Mouse (Mus musculus) embryonic facial prominence, embryonic 15.5 days (tissue): ENCODE measurements at regions not wholly inside any gene's neighbourhood (a gene's known extent, or its start where the extent isn't known, plus 50 kb on each side); places are given as distances from the start of the nearest gene placed in this dataset.

Experiments
- ATAC-seq: fragments of 200-750 bp; cut with Nextera tagmentation; 2 replicates; pipeline ENCODE4 v1.8.0; 2017; ENCODE audit warnings: low read depth, moderate TSS enrichment; ENCODE audit not compliant: insufficient number of reproducible peaks, low FRiP score, low TSS enrichment
- H3K27ac ChIP-seq: fragments of 300-500 bp; sonication (generic); replicated peaks from 2 replicates; pipeline ENCODE4 v1.5.1; 2015; ENCODE audit warnings: mild to moderate bottlenecking, inconsistent platforms
- H3K27me3 ChIP-seq: fragments of 300-500 bp; sonication (generic); 2 replicates; pipeline ENCODE4 v1.6.1; 2015; ENCODE audit warnings: inconsistent platforms
- H3K36me3 ChIP-seq: fragments of 300-500 bp; sonication (generic); 2 replicates; pipeline ENCODE4 v1.6.1; 2015; ENCODE audit warnings: mild to moderate bottlenecking, inconsistent platforms
- H3K4me1 ChIP-seq: fragments of 300-500 bp; sonication (generic); 2 replicates; pipeline ENCODE4 v1.6.1; 2015; ENCODE audit warnings: inconsistent platforms
- H3K4me2 ChIP-seq: fragments of 300-500 bp; sonication (generic); replicated peaks from 2 replicates; pipeline ENCODE4 v1.6.1; 2015; ENCODE audit warnings: mild to moderate bottlenecking, inconsistent platforms
- H3K4me3 ChIP-seq: fragments of 300-500 bp; sonication (generic); replicated peaks from 2 replicates; pipeline ENCODE4 v1.5.1; 2015; ENCODE audit warnings: mild to moderate bottlenecking, inconsistent platforms
- H3K9ac ChIP-seq: fragments of 300-500 bp; sonication (generic); 2 replicates; pipeline ENCODE4 v1.6.1; 2015; ENCODE audit warnings: inconsistent platforms
- H3K9me3 ChIP-seq: fragments of 300-500 bp; sonication (generic); replicated peaks from 2 replicates; pipeline ENCODE4 v1.6.1; 2016; ENCODE audit warnings: inconsistent platforms
- WGBS: fragments of 180-500 bp; shearing (Covaris S2); methylation state at CpG from one replicate; pipeline ENCODE4 v1.1.7; 2015; 5-methylcytosine and 5-hydroxymethylcytosine counted together

DNA sequence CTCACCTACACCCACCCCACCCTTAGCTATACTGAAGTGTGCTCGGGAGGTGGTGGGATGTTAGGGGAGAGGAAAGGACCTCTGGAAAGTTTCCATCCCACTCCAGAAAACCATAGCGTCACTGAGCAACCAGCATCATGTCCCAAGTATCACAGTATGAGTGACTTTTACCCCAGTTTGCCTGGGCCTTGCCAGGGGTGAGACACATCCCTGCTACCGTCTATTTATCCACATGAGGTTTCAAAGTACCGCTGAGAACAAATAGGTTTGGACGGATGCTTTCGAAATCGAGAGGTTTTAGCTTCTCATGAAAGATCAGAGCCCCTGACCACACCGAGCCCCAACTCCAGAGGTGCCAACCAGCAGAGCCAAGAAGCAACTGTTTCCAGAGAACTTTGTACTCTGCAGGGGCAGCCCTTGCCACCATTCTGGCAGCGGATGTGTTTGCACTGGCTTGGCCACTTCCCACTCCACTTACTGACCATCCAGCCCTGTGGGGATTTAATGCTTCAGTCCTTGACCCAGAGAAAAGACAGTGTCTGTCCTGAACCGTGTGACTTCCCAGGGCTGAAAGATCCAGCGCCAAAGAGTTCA is 107.3 kb upstream of the Nectin1 start:
- H3K4me1 ChIP-seq = no peaks in the 10 kb centered on the region
- no peak overlapping the region for H3K4me3 ChIP-seq
- no peaks in the 10 kb centered on the region for H3K9me3 ChIP-seq
- no peak overlapping the region for H3K4me2 ChIP-seq
- no peak for ATAC-seq
- no peaks in the 10 kb centered on the region for H3K27me3 ChIP-seq
- 79% methylated on average over 11 of the region's 11 CpGs for WGBS
- no peak overlapping the region for H3K27ac ChIP-seq
- H3K36me3 ChIP-seq = no peaks in the 10 kb centered on the region
- no peak overlapping the region for H3K9ac ChIP-seq

- Histone ChIP-seq H3K4me1 (no peaks in the 10 kb centered on the region), H3K9ac (no peak overlapping the region), H3K4me2 (no peak overlapping the region), H3K27me3 (no peaks in the 10 kb centered on the region), H3K27ac (no peak overlapping the region), H3K36me3 (no peaks in the 10 kb centered on the region), H3K4me3 (no peak overlapping the region), H3K9me3 (no peaks in the 10 kb centered on the region)
- no peak for ATAC-seq
- WGBS = 66% methylated on average over 3 of the region's 3 CpGs
These were observed 85.6 kb upstream of the Nectin1 start for GRCm38 (mm10) chr9:43658186-43658585.

DNA sequence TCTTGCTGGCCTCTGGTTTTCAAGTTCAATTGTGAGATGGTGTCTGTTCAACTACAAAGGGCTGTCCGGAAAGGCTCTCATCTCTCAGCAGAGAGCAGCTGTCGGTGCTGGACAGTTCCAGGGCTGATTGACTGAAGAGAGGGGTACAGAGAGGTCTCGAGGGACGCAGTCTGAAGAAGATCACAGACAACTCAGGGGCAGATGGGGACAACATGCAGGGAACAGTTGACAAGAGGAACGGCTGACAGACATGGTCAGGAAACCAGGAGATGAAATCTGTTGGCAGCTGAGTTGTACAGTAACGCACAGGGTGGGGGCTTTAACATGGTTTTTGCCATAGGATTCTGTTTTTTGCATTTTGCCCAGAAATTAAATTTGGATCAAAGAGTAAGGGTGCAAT is 84.5 kb upstream of the Nectin1 start:
- 46% methylated on average over 6 of the region's 6 CpGs for WGBS
- H3K9me3 ChIP-seq = no peaks in the 10 kb centered on the region
- no peak overlapping the region for H3K27ac ChIP-seq
- no peak for ATAC-seq
- no peak overlapping the region for H3K4me3 ChIP-seq
- H3K9ac ChIP-seq = no peak overlapping the region
- no peaks in the 10 kb centered on the region for H3K4me1 ChIP-seq
- H3K4me2 ChIP-seq = no peak overlapping the region
- no peaks in the 10 kb centered on the region for H3K36me3 ChIP-seq
- no peaks in the 10 kb centered on the region for H3K27me3 ChIP-seq

DNA sequence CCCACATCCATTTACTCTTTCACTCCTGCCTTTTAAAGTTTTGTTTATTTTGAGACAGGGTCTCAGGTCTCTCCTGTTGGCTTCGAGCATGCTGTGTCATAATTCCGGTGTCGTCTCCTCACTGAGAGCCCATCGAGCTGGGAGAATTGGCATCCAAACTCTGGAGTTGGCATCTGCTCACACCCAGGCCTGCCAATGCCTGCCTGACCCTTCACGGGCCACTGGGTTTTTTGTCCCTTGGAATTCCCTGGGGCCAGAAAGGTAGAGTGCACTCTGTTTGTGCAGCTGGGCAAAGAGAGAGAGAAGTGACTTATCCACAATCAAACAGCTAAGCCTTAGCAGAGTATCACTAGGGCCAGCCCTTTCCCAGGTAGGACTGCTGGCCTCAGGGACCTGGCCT is 83.6 kb upstream of the Nectin1 start:
- H3K27ac ChIP-seq = no peak overlapping the region
- no peaks in the 10 kb centered on the region for H3K9me3 ChIP-seq
- no peak overlapping the region for H3K4me2 ChIP-seq
- WGBS = 82% methylated on average over 5 of the region's 5 CpGs
- no peaks in the 10 kb centered on the region for H3K36me3 ChIP-seq
- H3K9ac ChIP-seq = no peak overlapping the region
- H3K27me3 ChIP-seq = no peaks in the 10 kb centered on the region
- no peak for ATAC-seq
- no peak overlapping the region for H3K4me3 ChIP-seq
- no peaks in the 10 kb centered on the region for H3K4me1 ChIP-seq

GRCm38 (mm10) chr9:43660896-43661563 is 82.8 kb upstream of the Nectin1 start:
- no peak overlapping the region for H3K9ac ChIP-seq
- no peak overlapping the region for H3K27ac ChIP-seq
- H3K4me2 ChIP-seq = no peak overlapping the region
- H3K9me3 ChIP-seq = no peaks in the 10 kb centered on the region
- H3K36me3 ChIP-seq = no peaks in the 10 kb centered on the region
- 42% methylated on average over 11 of the region's 11 CpGs for WGBS
- no peak for ATAC-seq
- H3K27me3 ChIP-seq = no peaks in the 10 kb centered on the region
- H3K4me1 ChIP-seq = no peaks in the 10 kb centered on the region
- no peak overlapping the region for H3K4me3 ChIP-seq

GRCm38 (mm10) chr9:43661646-43662045 is 82.1 kb upstream of the Nectin1 start:
- Histone ChIP-seq H3K27ac (no peak overlapping the region), H3K4me2 (no peak overlapping the region), H3K9me3 (no peaks in the 10 kb centered on the region), H3K27me3 (no peaks in the 10 kb centered on the region), H3K4me1 (no peaks in the 10 kb centered on the region), H3K9ac (no peak overlapping the region), H3K4me3 (no peak overlapping the region), H3K36me3 (no peaks in the 10 kb centered on the region)
- WGBS = 70% methylated on average over 6 of the region's 6 CpGs
- ATAC-seq = no peak

GRCm38 (mm10) chr9:43667386-43667785 is 76.4 kb upstream of the Nectin1 start:
- H3K4me3 ChIP-seq = no peak overlapping the region
- no peak for ATAC-seq
- H3K36me3 ChIP-seq = no peaks in the 10 kb centered on the region
- no peak overlapping the region for H3K4me2 ChIP-seq
- H3K9me3 ChIP-seq = no peaks in the 10 kb centered on the region
- no peak overlapping the region for H3K9ac ChIP-seq
- no peaks in the 10 kb centered on the region for H3K27me3 ChIP-seq
- 82% methylated on average over 6 of the region's 6 CpGs for WGBS
- no peak overlapping the region for H3K27ac ChIP-seq
- H3K4me1 ChIP-seq = peaks cover 8% of the 10 kb centered on the region

GRCm38 (mm10) chr9:43667974-43668373 is 75.8 kb upstream of the Nectin1 start:
- H3K9me3 ChIP-seq = no peaks in the 10 kb centered on the region
- WGBS = 53% methylated on average over 4 of the region's 4 CpGs

GRCm38 (mm10) chr9:43668731-43669130 is 75.1 kb upstream of the Nectin1 start:
- H3K4me2 ChIP-seq = no peak overlapping the region
- no peaks in the 10 kb centered on the region for H3K9me3 ChIP-seq
- peaks cover 10% of the 10 kb centered on the region for H3K4me1 ChIP-seq
- no peaks in the 10 kb centered on the region for H3K36me3 ChIP-seq
- no peak overlapping the region for H3K9ac ChIP-seq
- H3K27ac ChIP-seq = no peak overlapping the region
- no peak overlapping the region for H3K4me3 ChIP-seq
- no peak for ATAC-seq
- WGBS = 59% methylated on average over 7 of the region's 7 CpGs
- no peaks in the 10 kb centered on the region for H3K27me3 ChIP-seq

More at GRCm38 (mm10) chr9:43667974-43668373, 75.8 kb upstream of the Nectin1 start:
- no peak for ATAC-seq
- H3K36me3 ChIP-seq = no peaks in the 10 kb centered on the region
- H3K27ac ChIP-seq = no peak overlapping the region
- H3K9ac ChIP-seq = no peak overlapping the region
- no peak overlapping the region for H3K4me2 ChIP-seq
- H3K4me1 ChIP-seq = peaks cover 8% of the 10 kb centered on the region
- H3K27me3 ChIP-seq = no peaks in the 10 kb centered on the region
- no peak overlapping the region for H3K4me3 ChIP-seq

DNA sequence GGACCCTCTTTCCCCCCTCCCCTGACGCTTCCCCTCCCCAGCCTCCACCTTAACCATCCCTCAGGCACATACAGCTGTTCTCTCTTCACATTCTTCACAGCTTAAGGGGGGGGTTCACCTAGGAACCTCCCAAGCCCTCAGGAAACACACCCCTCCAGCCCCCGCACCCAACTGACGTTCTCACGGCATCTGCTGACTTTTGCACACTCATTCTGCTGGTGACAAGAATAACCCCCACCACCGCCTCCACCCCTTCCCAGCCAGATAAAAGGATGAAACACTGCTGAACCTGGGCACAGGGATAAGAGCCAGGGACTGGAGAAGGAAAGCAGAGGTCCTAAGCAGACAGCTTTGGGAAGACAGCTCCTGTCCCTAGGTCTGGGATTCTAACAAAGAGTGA is 73.2 kb upstream of the Nectin1 start:
- no peak overlapping the region for H3K9ac ChIP-seq
- no peak for ATAC-seq
- 47% methylated on average over 5 of the region's 5 CpGs for WGBS
- no peaks in the 10 kb centered on the region for H3K36me3 ChIP-seq
- H3K9me3 ChIP-seq = no peaks in the 10 kb centered on the region
- H3K4me2 ChIP-seq = no peak overlapping the region
- H3K4me3 ChIP-seq = no peak overlapping the region
- no peaks in the 10 kb centered on the region for H3K27me3 ChIP-seq
- no peak overlapping the region for H3K27ac ChIP-seq
- peaks cover 12% of the 10 kb centered on the region for H3K4me1 ChIP-seq

- Histone ChIP-seq H3K4me3 (no peak overlapping the region), H3K27ac (no peak overlapping the region), H3K27me3 (no peaks in the 10 kb centered on the region), H3K36me3 (no peaks in the 10 kb centered on the region), H3K4me2 (no peak overlapping the region), H3K9ac (no peak overlapping the region), H3K9me3 (no peaks in the 10 kb centered on the region), H3K4me1 (peaks cover 10% of the 10 kb centered on the region)
- ATAC-seq = no peak
- 29% methylated on average over 4 of the region's 4 CpGs for WGBS
These were observed 70.6 kb upstream of the Nectin1 start for GRCm38 (mm10) chr9:43673171-43673680.

DNA sequence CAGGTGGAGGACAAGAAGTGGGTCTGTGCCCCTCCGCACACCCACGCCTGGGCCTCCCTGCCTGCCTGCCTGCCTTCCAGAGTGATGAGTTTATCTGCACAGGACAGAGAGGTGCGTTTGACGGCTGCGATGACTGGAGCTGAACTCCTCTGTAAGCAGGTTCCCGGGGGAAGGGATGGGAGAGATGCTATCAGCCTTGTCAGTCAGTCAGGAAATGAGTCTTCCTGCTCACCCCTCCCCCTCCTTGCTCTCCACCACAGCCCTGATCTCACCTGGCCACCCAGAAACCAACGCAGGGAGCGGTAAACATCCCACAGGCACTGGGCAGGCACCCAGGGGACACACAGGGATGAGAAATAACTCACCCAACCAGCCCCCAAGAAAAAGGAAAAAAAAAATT is 69.5 kb upstream of the Nectin1 start:
- Histone ChIP-seq H3K9me3 (no peaks in the 10 kb centered on the region), H3K4me1 (peaks cover 4% of the 10 kb centered on the region; the same call in 1 of the 2 replicates), H3K36me3 (no peaks in the 10 kb centered on the region), H3K4me3 (no peak overlapping the region), H3K9ac (no peak overlapping the region), H3K4me2 (no peak overlapping the region), H3K27me3 (no peaks in the 10 kb centered on the region), H3K27ac (no peak overlapping the region)
- 0 out of 2 replicates have a peak, but pooled peaks have one; percentile 6 for ATAC-seq
- WGBS = 46% methylated on average over 8 of the region's 8 CpGs
